Mouse (Mus musculus): ENCODE data around the gene Sdk2.

Gene Sdk2

GRCm38 (mm10) chr11:113788183-113788789 lies 278.6 kb downstream of the Sdk2 start:
- DNase-seq (ENCODE audit: low spot score) = no peak

GRCm38 (mm10) chr11:113787432-113788182 lies 279.2 kb downstream of the Sdk2 start:
- DNase-seq (ENCODE audit: low spot score) = no peak

GRCm38 (mm10) chr11:113787009-113787408 lies 279.8 kb downstream of the Sdk2 start:
- no peak for DNase-seq (ENCODE audit: low spot score)

GRCm38 (mm10) chr11:113786395-113786794 lies 280.5 kb downstream of the Sdk2 start:
- no peak for DNase-seq (ENCODE audit: low spot score)

- DNase-seq (ENCODE audit: low spot score) = no peak
Observed at GRCm38 (mm10) chr11:113785406-113786171, 281.3 kb downstream of the Sdk2 start.

- DNase-seq (ENCODE audit: low spot score) = no peak
Observed at GRCm38 (mm10) chr11:113784656-113785396, 282.0 kb downstream of the Sdk2 start.

- no peak for DNase-seq (ENCODE audit: low spot score)
Observed at GRCm38 (mm10) chr11:113782496-113782895, 284.4 kb downstream of the Sdk2 start.

GRCm38 (mm10) chr11:113782006-113782405 lies 284.8 kb downstream of the Sdk2 start:
- DNase-seq (ENCODE audit: low spot score) = no peak

- no peak for DNase-seq (ENCODE audit: low spot score)
Observed at GRCm38 (mm10) chr11:113779680-113780041, 287.2 kb downstream of the Sdk2 start.

- no peak for DNase-seq (ENCODE audit: low spot score)
Observed at GRCm38 (mm10) chr11:113778733-113779679, 287.8 kb downstream of the Sdk2 start.

GRCm38 (mm10) chr11:113777878-113778464 lies 288.9 kb downstream of the Sdk2 start:
- no peak for DNase-seq (ENCODE audit: low spot score)

- DNase-seq (ENCODE audit: low spot score) = no peak
Observed at GRCm38 (mm10) chr11:113776851-113777511, 289.9 kb downstream of the Sdk2 start.

GRCm38 (mm10) chr11:113774773-113775172 lies 292.1 kb downstream of the Sdk2 start:
- DNase-seq (ENCODE audit: low spot score) = no peak

GRCm38 (mm10) chr11:113773191-113773590 lies 293.7 kb downstream of the Sdk2 start:
- no peak for DNase-seq (ENCODE audit: low spot score)

GRCm38 (mm10) chr11:113771187-113771586 lies 295.7 kb downstream of the Sdk2 start:
- no peak for DNase-seq (ENCODE audit: low spot score)

- DNase-seq (ENCODE audit: low spot score) = no peak
Observed at GRCm38 (mm10) chr11:113768356-113768755, 298.5 kb downstream of the Sdk2 start.

GRCm38 (mm10) chr11:113767285-113767684 lies 299.6 kb downstream of the Sdk2 start:
- no peak for DNase-seq (ENCODE audit: low spot score)

- DNase-seq (ENCODE audit: low spot score) = no peak
Observed at GRCm38 (mm10) chr11:113766284-113766985, 300.4 kb downstream of the Sdk2 start.

GRCm38 (mm10) chr11:113764132-113764849 lies 302.6 kb downstream of the Sdk2 start:
- DNase-seq (ENCODE audit: low spot score) = no peak

Measured in urinary bladder, postnatal 10 days (tissue).